Mouse (Mus musculus) frontal cortex, postnatal 14 days (tissue): ENCODE measurements around the gene Ceacam5.

Source experiments
- DNase-seq, 2 experiments: peaks; one replicate each; pipeline ENCODE4 v3.0.0; 2022; ENCODE audit warnings: low spot score in 2 of 2

The Ceacam5 gene

GRCm38 (mm10) chr7:17712938-17713337 lies at the start of gene Ceacam5:
TSS of gene Ceacam5 (plus strand) at chr7:17713238.
- no peak for DNase-seq
